Mouse (Mus musculus) left cerebral cortex, postnatal 36 days (tissue): ENCODE data around the gene Zfp790. TPM values are rescaled to one million over a fixed set of nuclear protein-coding genes. Genes with fewer than 3 reads are reported as not detected.
A peak's percentile ranks its signal among the peaks of the same experiment; 100 is the strongest.
"Not testable (repeated sequence)": the region's sequence is repeated elsewhere in the genome, so short reads cannot be mapped to it uniquely, and the experiment has no call there.

Source experiments
- DNase-seq, 2 experiments: peaks; one replicate each; pipeline ENCODE4 v3.0.0; 2021 to 2022; ENCODE audit warnings: low spot score in 2 of 2, mixed read lengths in 1 of 2
- intact Hi-C: fragments of 180-260 bp; cut with DNase I; formaldehyde crosslinking; loops from one replicate; pipeline ENCODE4 v1.15.1; 2025
- microRNA-seq: library from miRNA; unstranded; fragments of <30 nt; microRNA quantifications from one replicate; pipeline ENCODE4 v1.2.0, GENCODE M21; 2022
- total RNA-seq, 2 experiments: library from RNA; stranded (reverse); gene quantifications; 2 replicates each; pipeline ENCODE4 v1.2.3; 2021

Gene Zfp790
- total RNA-seq, 2 experiments from 2014 or later: 21.0 to 21.1 TPM

DNA sequence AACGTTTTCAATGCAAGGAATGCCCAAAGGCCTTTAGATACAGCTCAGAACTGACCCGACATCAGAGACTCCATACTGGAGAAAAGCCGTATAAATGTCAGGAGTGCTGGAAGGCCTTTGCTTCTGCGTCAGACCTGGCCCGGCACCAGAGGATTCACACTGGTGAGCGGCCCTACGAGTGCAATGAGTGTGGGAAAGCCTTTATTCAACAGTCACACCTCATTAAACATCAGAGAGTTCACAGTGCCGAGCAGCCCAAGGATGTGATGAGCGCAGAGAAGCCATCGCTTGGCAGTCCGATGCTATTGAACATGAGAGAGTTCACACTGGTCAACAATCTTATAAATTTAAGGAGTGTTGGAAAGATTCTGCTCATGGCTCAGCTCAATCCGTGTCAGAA lies 13.9 kb downstream of the Zfp790 start:
- intact Hi-C loops: no loop called here

DNA sequence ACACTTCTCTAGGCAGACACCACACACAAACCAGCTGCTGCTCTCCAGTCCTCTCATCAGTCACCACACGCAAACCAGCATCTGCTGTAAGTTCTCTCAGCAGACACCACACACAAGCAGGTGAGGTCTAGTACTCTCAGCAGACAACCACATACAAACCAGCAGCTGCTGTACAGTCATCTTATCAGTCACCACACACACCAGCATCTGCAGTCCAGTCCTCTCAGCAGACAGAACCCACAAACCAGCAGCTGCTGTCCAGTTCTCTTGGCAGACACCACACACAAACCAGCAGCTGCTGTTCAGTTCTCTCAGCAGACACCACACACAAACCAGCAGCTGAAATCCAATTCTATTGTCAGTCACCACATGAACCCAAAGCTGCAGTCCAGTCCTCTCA lies 20.9 kb downstream of the Zfp790 start:
- DNase-seq: no peak
- intact Hi-C loops: no loop called here

More for the DNA sequence above, 13.9 kb downstream of the Zfp790 start:
- no peak for DNase-seq

GRCm38 (mm10) chr7:29839256-29839655 lies 23.3 kb downstream of the Zfp790 start:
- DNase-seq: no peak
- intact Hi-C loops: no loop called here

DNA sequence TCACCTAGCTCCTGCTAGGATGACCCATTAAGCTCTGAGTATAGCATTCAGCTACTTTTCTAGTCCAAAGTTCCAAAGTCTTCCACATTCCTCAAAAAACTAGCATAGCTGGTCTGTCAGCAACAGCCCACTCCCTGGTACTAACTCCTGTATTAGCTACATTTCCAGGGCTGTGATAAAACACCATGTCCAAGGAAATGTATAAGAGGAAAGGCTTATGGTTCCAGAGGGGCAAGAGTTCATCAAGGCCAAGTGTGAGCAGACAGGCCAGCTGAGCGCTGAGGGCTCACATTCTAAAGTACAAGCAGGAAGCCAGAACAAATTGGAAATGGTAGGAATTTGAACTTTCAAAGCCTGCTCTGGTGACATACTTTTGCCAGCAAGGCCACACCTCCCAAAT lies 26.2 kb downstream of the Zfp790 start:
- no peak for DNase-seq

DNA sequence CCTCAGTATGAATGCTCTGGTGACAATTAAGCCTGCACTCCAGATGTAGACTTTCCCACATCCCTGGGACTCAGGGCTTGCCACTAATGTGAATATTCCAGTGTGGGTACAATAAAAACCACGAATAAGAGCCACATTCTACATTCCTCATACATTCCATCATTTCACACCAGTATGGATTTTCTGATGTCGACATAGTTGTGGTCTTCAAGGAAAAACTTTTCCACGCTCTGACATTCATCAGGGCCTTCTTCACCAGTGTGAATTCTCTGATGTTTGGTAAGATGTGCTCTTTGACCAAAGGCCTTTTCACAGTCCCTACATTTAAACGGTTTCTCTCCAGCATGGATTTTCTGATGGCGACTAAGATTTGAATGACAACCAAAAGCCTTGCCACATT lies 28.7 kb downstream of the Zfp790 start:
- intact Hi-C loops: no loop called here
- DNase-seq: no peak

More for the DNA sequence above, 26.2 kb downstream of the Zfp790 start:
- intact Hi-C loops: no loop called here

DNA sequence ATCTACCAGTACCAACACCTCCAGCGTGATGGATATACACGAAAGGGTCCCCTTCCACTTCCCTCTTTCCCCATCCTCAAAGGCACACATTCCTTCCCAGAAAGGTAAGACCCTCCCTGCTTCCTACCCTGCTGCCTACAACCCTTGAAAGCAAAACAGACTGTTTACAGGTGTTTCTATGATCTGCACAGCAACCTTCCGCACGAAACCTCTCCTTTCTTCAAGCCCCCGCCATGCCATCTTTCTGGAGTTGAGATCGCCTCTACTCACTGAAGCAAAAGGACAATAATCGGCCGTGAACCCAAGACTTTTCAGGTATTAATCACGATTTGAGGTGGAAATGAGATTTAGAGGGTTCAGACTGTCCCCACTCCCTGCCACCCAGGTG lies 36.9 kb downstream of the Zfp790 start:
- intact Hi-C loops: no loop called here
- DNase-seq: no peak

DNA sequence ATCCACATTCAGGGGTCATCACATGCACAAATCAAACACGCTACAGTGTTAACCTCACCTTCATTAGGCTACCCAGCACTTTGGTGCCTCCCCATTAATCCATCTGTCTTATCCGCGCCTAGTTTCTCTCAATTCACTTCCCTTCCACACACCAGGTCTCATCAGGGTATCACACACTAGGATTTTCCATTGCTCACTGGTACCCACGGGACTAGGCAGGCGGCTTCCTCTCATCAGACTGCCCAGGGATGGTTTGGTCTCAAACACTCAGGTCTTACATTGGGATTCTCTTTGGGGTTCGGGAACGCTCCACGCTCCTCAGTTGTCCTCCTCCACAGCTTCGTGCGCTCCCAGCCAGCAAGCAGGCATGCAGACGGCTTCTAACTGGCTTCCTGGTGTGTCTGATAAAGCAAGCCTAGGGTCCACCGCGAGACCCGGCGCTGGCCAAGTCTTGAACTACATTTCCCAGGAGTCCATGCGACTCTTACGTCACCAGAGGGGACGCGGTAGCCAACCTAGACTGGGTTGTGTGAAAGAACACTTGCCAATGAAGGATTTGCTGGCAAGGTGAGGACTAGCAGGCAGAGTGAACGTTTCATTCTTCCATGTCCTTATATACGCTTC lies 37.4 kb downstream of the Zfp790 start, which contains the start of gene Zfp940:
TSS of gene Zfp940 (minus strand) at position 451 of the 624 bp plus-strand sequence.
- intact Hi-C loops: no loop called here
- DNase-seq: peak; percentile 88 to 91

DNA sequence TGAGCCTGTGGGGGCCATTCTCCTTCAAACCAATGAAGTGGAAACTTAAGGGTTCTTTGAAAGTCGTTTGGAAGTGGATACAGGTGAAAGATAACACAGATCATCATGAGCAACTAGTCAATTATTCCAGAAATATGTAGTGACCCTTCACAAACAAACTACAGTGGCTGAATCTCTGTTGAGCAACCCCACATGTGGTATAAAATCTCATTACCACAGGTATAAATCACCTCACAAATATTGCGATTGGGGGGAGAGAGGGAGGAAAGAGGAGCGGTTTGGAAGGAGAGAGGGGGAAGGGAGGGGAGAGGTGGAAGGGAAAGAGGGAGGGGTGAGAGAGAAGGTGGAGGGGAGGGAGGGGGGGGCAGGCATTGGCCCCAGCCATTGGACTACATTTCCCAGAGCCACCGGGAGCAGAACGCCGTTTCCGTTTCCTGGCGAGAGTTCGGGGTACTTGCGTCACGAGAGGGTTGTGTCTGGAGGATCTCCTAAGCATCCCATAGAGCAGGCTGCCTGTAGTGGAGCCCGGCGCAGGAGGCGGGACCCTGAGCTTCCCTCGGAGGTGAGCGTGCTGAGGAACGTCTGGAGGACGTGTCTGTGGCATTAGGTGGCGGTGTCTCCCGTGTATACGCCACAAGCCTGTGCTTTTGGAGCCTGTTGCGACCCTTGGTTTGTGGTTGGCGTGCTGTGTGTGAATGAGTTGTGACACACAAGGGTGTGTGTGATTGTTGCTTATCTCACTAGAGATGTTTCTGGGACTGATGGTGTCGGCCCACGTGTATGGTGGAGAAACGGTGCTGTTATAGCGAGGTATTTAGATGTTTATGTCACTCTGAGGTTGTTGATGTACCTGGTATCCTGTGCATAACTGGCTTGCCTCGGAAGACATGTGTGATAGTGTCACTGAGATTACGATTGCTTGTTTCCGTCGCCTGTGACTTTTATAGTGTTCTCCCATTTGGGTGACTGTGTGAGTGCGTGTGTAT lies 43.9 kb downstream of the Zfp790 start, which contains the start of gene Zfp420:
TSS of gene Zfp420 (plus strand) at position 448 of the 986 bp plus-strand sequence.
- DNase-seq: peak; percentile 89 to 91
- intact Hi-C loops: loop anchor here (5.0 kb wide), 2 partner anchors 43 to 47 kb away; partner anchors contain the start of genes Zfp27, Zfp383 and Zfp790

- intact Hi-C loops: no loop called here
- DNase-seq: no peak
These were observed 45.7 kb downstream of the Zfp790 start for GRCm38 (mm10) chr7:29861660-29862059.

GRCm38 (mm10) chr7:29874256-29874655 lies 58.3 kb downstream of the Zfp790 start:
- DNase-seq: no peak
- intact Hi-C loops: no loop called here

DNA sequence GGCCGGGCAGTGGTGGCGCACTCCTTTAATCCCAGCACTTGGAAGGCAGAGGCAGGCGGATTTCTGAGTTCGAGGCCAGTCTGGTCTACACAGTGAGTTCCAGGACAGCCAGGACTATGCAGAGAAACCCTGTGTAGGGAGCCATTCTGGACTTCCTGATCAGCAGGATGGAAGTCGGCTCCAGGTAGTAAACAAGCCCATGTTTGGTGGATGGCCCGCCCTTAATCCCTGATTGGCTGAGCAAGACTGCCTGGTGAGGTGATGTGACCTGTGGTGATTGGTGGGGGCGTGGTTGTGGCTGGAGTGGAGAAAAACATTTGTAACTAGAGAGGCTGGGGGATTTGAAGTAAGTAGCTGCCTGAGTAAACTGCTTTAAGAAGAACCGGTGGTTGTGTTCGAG lies 61.6 kb downstream of the Zfp790 start:
- intact Hi-C loops, DNase-seq: not testable (repeated sequence)

DNA sequence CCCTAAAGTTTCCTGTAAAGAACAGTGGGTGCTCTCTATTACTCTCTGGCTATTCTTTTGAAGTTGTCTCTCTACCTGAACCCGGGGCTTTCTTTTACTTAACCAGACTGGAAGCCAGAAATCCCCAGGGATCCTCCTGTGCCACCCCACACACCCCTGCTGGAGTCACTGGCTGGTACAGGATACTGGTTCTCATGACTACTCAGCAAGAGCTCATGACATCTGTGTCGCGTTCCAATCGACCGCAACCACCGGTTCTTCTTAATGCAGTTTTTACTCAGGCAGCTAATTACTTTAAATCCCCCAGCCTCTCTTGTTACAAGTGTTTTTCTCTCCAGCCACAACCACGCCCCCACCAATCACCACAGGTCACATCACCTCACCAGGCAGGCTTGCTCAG lies 64.1 kb downstream of the Zfp790 start:
- no peak for DNase-seq
- intact Hi-C loops: no loop called here

Small RNA genes lying within 50 kb of the gene (microRNA-seq; reads per million reads assigned to microRNA genes)
- gene Mir1964: 2.8 reads per million, percentile 5 among the genes with 10 or more reads in this experiment

Other genes starting within 250 kb of the Zfp790 start
- gene Catsperg2, start 89.1 kb upstream of the Zfp790 start, total RNA-seq: not detected
- 10 to 100 TPM; 16.2 to 17.3 TPM for gene Zfp84, start 47.6 kb upstream of the Zfp790 start, total RNA-seq
- gene Zfp30, start 32.1 kb upstream of the Zfp790 start, total RNA-seq: 10 to 100 TPM; 12.8 to 12.9 TPM
- 10 to 100 TPM; 17.3 to 17.8 TPM for gene Zfp940, start 37.6 kb downstream of the Zfp790 start, total RNA-seq
- gene Zfp420, start 43.9 kb downstream of the Zfp790 start, total RNA-seq: 10 to 100 TPM; 13.4 to 13.6 TPM
- gene Zfp27, start 90.5 kb downstream of the Zfp790 start, total RNA-seq: 10 to 100 TPM; 20.5 to 23.2 TPM
- 1 to 10 TPM; 9.0 to 9.7 TPM for gene Zfp383, start 92.1 kb downstream of the Zfp790 start, total RNA-seq
- 10 to 100 TPM; 18.0 to 19.1 TPM for gene Zfp74, start 138.0 kb downstream of the Zfp790 start, total RNA-seq
- gene Zfp568, start 167.8 kb downstream of the Zfp790 start, total RNA-seq: 1 to 10 TPM; 3.2 to 5.3 TPM
- gene Zfp14, start 235.3 kb downstream of the Zfp790 start, total RNA-seq: 1 to 10 TPM; 7.7 to 8.5 TPM